8 mouse cellular contexts compared by ENCODE assay signal in genomic region chr11:86484101-86484868, GRCm38 (mm10). TPM values are rescaled to one million over a fixed set of nuclear protein-coding genes. Genes with fewer than 3 reads are reported as not detected.
DNase-seq lines count a peak whose midpoint lies in the region; ATAC-seq and TF ChIP-seq lines count a peak whose summit lies in the region.

Gene Rnft1, plus strand, starts transcription at chr11:86484657.

- peak within 1 kb of the TSS; percentile 62 for H3K4me3 ChIP-seq in hindbrain, embryonic 10.5 days
- H3K4me3 ChIP-seq in lung, postnatal 0 days (ENCODE audit: low read depth, low read length) = peak within 1 kb of the TSS; percentile 70

- peak within 1 kb of the TSS; percentile 70 for H3K4me2 ChIP-seq in lung, postnatal 0 days (replicated peaks; ENCODE audit: low read depth, low read length)

- H3K27ac ChIP-seq in hindbrain, embryonic 10.5 days = peak within 1 kb of the TSS; percentile 89
- peak within 1 kb of the TSS; percentile 93 for H3K27ac ChIP-seq in lung, postnatal 0 days (ENCODE audit: low read length)

- DNase-seq in MN1 (ENCODE audit: low spot score) = peak; percentile 98
- DNase-seq in cerebellum, adult 9-10 months = peak; percentile 99
- peak; percentile 99 for DNase-seq in hindbrain, embryonic 10.5 days (ENCODE audit: low spot score)
- DNase-seq in layer of hippocampus, adult 9-11 months = peak; percentile 99
- peak; percentile 100 for DNase-seq in lung, postnatal 0 days (ENCODE audit: low spot score)
- peak; percentile 97 for DNase-seq in ovary, postnatal 14 days (ENCODE audit: low spot score)
- DNase-seq in thymus, postnatal 14 days = peak; percentile 100

- peak; percentile 27 for TF ChIP-seq CTCF in lung, postnatal 0 days (IDR thresholded peaks at IDR 0.05)

- no peaks in the 10 kb centered on the region for H3K9me3 ChIP-seq in hindbrain, embryonic 10.5 days
- no peaks in the 10 kb centered on the region for H3K9me3 ChIP-seq in lung, postnatal 0 days (ENCODE audit: low read length)

- peak; percentile 96 for ATAC-seq in frontal cortex, adult (ENCODE audit: low TSS enrichment)
- peak; percentile 98 for ATAC-seq in lung, postnatal 0 days

- peaks cover 14% of the 10 kb centered on the region for H3K4me1 ChIP-seq in hindbrain, embryonic 10.5 days (replicated peaks)
- H3K4me1 ChIP-seq in lung, postnatal 0 days (ENCODE audit: insufficient read depth, low read depth, low read length) = peaks cover 8% of the 10 kb centered on the region

- peaks cover 6% of the 10 kb centered on the region for H3K36me3 ChIP-seq in hindbrain, embryonic 10.5 days
- no peaks in the 10 kb centered on the region for H3K36me3 ChIP-seq in lung, postnatal 0 days (ENCODE audit: insufficient read depth, low read length)

- TF ChIP-seq EP300 in lung, postnatal 0 days (IDR thresholded peaks at IDR 0.05) = no peak

- no peaks in the 10 kb centered on the region for H3K27me3 ChIP-seq in hindbrain, embryonic 10.5 days (ENCODE audit: insufficient read depth, poor library complexity, severe bottlenecking)
- H3K27me3 ChIP-seq in lung, postnatal 0 days (replicated peaks; ENCODE audit: insufficient read depth, low read length) = no peaks in the 10 kb centered on the region

- H3K9ac ChIP-seq in lung, postnatal 0 days (replicated peaks; ENCODE audit: low read depth) = peak within 1 kb of the TSS; percentile 78

- WGBS in hindbrain, embryonic 10.5 days = under 1% methylated on average over 68 of the region's 68 CpGs
- WGBS in lung, postnatal 0 days = 1% methylated on average over 59 of the region's 68 CpGs

RNA-seq across cellular contexts. Expression of gene Rnft1, which starts in this region (rescaled TPM):
- polyA plus RNA-seq in hindbrain, embryonic 10.5 days (2016; fragmentation: Nextera tagmentation; extraction: Ambion mirVana) = 19.7 and 25.1 TPM in 2 replicates
- 40.0 and 44.6 TPM in 2 replicates for polyA plus RNA-seq in lung, postnatal 0 days (2015; fragmentation: Nextera tagmentation; extraction: Ambion mirVana)

Comparison
In these comparisons a context has a peak if more than half of its experiments do, and no peak if none do; other contexts are left out.
1. Peak in every context shown above with its lines: DNase-seq, ATAC-seq, H3K4me3 ChIP-seq and H3K27ac ChIP-seq.